Comparison of ENCODE assay signal across 23 mouse cellular contexts in genomic region chr4:102717123-102717828, GRCm38 (mm10).
"Had no signal": no experiment of that assay in that cellular context is flagged by ENCODE, and none has a peak within 500 bp of the region (broad histone marks: within the 10 kb centered on the region; RNA-seq: fewer than 3 reads in every experiment).

No protein-coding gene starts in this region.

- H3K4me1 ChIP-seq: limb, embryonic 10.5 days; limb, embryonic 13.5 days; liver, embryonic 12.5 days; liver, embryonic 15.5 days; lung, embryonic 15.5 days; megakaryocyte, embryonic 14.5 days; midbrain, embryonic 10.5 days; midbrain, embryonic 13.5 days; neural tube, embryonic 12.5 days; neural tube, embryonic 15.5 days; stomach, embryonic 15.5 days had no signal

- ATAC-seq: liver, embryonic 12.5 days; midbrain, embryonic 13.5 days had no signal

- H3K9me3 ChIP-seq: limb, embryonic 10.5 days; limb, embryonic 13.5 days; liver, embryonic 12.5 days; liver, embryonic 15.5 days; lung, embryonic 15.5 days; megakaryocyte, embryonic 14.5 days; midbrain, embryonic 10.5 days; midbrain, embryonic 13.5 days; neural tube, embryonic 12.5 days; neural tube, embryonic 15.5 days; stomach, embryonic 15.5 days had no signal

- H3K4me2 ChIP-seq: limb, embryonic 13.5 days; liver, embryonic 12.5 days; liver, embryonic 15.5 days; lung, embryonic 15.5 days; midbrain, embryonic 13.5 days; neural tube, embryonic 12.5 days; neural tube, embryonic 15.5 days; stomach, embryonic 15.5 days had no signal

- H3K9ac ChIP-seq: limb, embryonic 13.5 days; liver, embryonic 12.5 days; liver, embryonic 15.5 days; lung, embryonic 15.5 days; midbrain, embryonic 13.5 days; neural tube, embryonic 12.5 days; neural tube, embryonic 15.5 days; stomach, embryonic 15.5 days had no signal

- H3K27me3 ChIP-seq: limb, embryonic 13.5 days; liver, embryonic 12.5 days; liver, embryonic 15.5 days; lung, embryonic 15.5 days; midbrain, embryonic 13.5 days; neural tube, embryonic 12.5 days; neural tube, embryonic 15.5 days; stomach, embryonic 15.5 days had no signal

- H3K27ac ChIP-seq: limb, embryonic 10.5 days; limb, embryonic 13.5 days; liver, embryonic 12.5 days; liver, embryonic 15.5 days; lung, embryonic 15.5 days; midbrain, embryonic 10.5 days; midbrain, embryonic 13.5 days; neural tube, embryonic 12.5 days; neural tube, embryonic 15.5 days; stomach, embryonic 15.5 days had no signal

- DNase-seq: kidney, adult 8-10 months; kidney, postnatal 14 days; kidney, postnatal 4 days; liver; lung, adult 18-20 months; lung, postnatal 10 days; lung, postnatal 36 days; right cerebral cortex, adult 18-20 months; right cerebral cortex, postnatal 14 days; spleen, adult 18-20 months; thymus, adult 18-20 months; thymus, postnatal 36 days had no signal

- H3K4me3 ChIP-seq: limb, embryonic 10.5 days; limb, embryonic 13.5 days; liver, embryonic 12.5 days; liver, embryonic 15.5 days; lung, embryonic 15.5 days; megakaryocyte, embryonic 14.5 days; midbrain, embryonic 10.5 days; midbrain, embryonic 13.5 days; neural tube, embryonic 12.5 days; neural tube, embryonic 15.5 days; stomach, embryonic 15.5 days had no signal

- H3K36me3 ChIP-seq: limb, embryonic 10.5 days; limb, embryonic 13.5 days; liver, embryonic 12.5 days; liver, embryonic 15.5 days; lung, embryonic 15.5 days; midbrain, embryonic 10.5 days; midbrain, embryonic 13.5 days; neural tube, embryonic 12.5 days; neural tube, embryonic 15.5 days; stomach, embryonic 15.5 days had no signal
